Mouse (Mus musculus): Measurements from ENCODE around the gene Trabd. TPM values are rescaled to one million over a fixed set of nuclear protein-coding genes. Genes with fewer than 3 reads are reported as not detected.

Trabd gene
- polyA plus RNA-seq, 1 experiment from 2014 or later, result 32.5 TPM

- whole genome bisulfite sequencing, result 2% methylated on average over 46 of the region's 48 CpGs
- Histone ChIP-seq H3K4me1 (replicated peaks; ENCODE audit: control insufficient read depth, insufficient read depth, low read length) (no peaks in the 10 kb centered on the region), H3K4me3 (ENCODE audit: low read depth, low read length) (peak overlapping the region; percentile 54), H3K27ac (ENCODE audit: low read depth, low read length) (no peak overlapping the region), H3K9me3 (ENCODE audit: control insufficient read depth) (no peaks in the 10 kb centered on the region), H3K36me3 (ENCODE audit: control insufficient read depth, insufficient read depth) (no peaks in the 10 kb centered on the region), H3K27me3 (replicated peaks; ENCODE audit: control insufficient read depth, insufficient read depth, low read length) (peaks cover 41% of the 10 kb centered on the region), H3K9ac (ENCODE audit: low read depth, low read length) (peak overlapping the region; percentile 34), H3K4me2 (replicated peaks; ENCODE audit: low read depth) (peak overlapping the region; percentile 94)
- ATAC-seq, result peak; percentile 25; the same call in 1 of the 2 replicates
- TF ChIP-seq CTCF (IDR thresholded peaks at IDR 0.05; ENCODE audit: low read depth), result no peak
Observed at GRCm38 (mm10) chr15:89060032-89060681, 14.8 kb upstream of the Trabd start.

DNA sequence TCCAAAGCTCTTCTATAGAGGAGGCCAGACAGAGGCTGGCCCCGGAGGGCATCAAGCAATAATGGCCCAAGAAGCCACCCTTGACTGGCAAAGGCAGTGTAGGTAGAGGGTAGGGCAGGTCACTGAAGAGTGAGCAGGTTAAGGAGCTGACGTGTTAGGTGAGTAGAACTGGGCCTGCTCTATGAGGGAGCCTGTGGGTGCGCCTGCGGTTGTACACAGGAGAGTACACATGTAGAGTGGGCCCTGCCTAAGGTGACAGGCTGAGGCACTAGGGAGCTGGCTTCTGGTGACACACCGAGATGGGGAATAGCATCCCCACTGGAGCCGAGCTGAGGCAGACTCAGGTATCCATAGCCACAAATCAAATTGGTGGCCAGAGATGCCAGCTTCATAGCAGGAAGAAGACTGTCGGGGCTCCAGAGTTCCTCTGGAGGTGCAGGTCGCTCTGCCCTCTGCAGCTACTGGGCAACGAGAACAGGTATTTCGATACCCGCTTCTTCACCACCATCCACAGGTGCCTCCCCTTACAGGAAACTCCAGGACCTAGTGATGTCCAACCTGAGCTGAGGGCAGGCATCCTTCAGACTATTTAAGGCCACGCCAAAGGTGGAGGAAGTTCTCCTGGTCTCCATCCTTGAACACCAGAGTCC is 14.0 kb upstream of the Trabd start:
- Histone ChIP-seq H3K4me2 (replicated peaks; ENCODE audit: low read depth) (no peak overlapping the region), H3K9ac (ENCODE audit: low read depth, low read length) (no peak overlapping the region), H3K4me3 (ENCODE audit: low read depth, low read length) (no peak overlapping the region), H3K27ac (ENCODE audit: low read depth, low read length) (no peak overlapping the region), H3K27me3 (replicated peaks; ENCODE audit: control insufficient read depth, insufficient read depth, low read length) (peaks cover 41% of the 10 kb centered on the region), H3K4me1 (replicated peaks; ENCODE audit: control insufficient read depth, insufficient read depth, low read length) (no peaks in the 10 kb centered on the region), H3K36me3 (ENCODE audit: control insufficient read depth, insufficient read depth) (no peaks in the 10 kb centered on the region), H3K9me3 (ENCODE audit: control insufficient read depth) (no peaks in the 10 kb centered on the region)
- WGBS, result 93% methylated on average over 12 of the region's 12 CpGs
- TF ChIP-seq CTCF (IDR thresholded peaks at IDR 0.05; ENCODE audit: low read depth), result no peak
- ATAC-seq, result no peak

- H3K27me3 ChIP-seq (replicated peaks; ENCODE audit: control insufficient read depth, insufficient read depth, low read length), result peaks cover 47% of the 10 kb centered on the region
Observed at GRCm38 (mm10) chr15:89061761-89062517, 13.0 kb upstream of the Trabd start.

DNA sequence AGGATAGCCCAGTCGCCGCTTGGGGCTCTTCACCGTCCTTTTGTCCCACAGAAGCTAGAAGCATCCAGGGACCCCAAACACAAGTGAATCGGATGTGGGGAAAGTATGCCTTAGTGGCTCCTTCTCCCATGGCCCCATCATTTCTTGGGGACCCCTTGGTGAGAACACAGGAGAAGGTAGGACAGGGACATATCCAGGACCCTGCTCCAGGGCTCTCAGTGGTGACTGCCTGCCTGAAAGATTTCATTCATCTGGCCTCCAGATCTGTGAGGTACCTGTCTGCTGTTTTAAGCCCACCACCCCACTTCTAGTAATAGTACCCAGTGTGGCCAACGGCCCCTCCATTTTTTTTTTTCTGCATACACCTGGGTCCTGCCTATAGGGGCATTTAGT is 12.4 kb upstream of the Trabd start:
- Histone ChIP-seq H3K4me2 (replicated peaks; ENCODE audit: low read depth) (no peak overlapping the region), H3K9ac (ENCODE audit: low read depth, low read length) (no peak overlapping the region), H3K9me3 (ENCODE audit: control insufficient read depth) (no peaks in the 10 kb centered on the region), H3K4me1 (replicated peaks; ENCODE audit: control insufficient read depth, insufficient read depth, low read length) (no peaks in the 10 kb centered on the region), H3K27me3 (replicated peaks; ENCODE audit: control insufficient read depth, insufficient read depth, low read length) (peaks cover 44% of the 10 kb centered on the region), H3K4me3 (ENCODE audit: low read depth, low read length) (no peak overlapping the region), H3K36me3 (ENCODE audit: control insufficient read depth, insufficient read depth) (no peaks in the 10 kb centered on the region), H3K27ac (ENCODE audit: low read depth, low read length) (no peak overlapping the region)
- no peak for ATAC-seq
- no peak for TF ChIP-seq CTCF (IDR thresholded peaks at IDR 0.05; ENCODE audit: low read depth)
- 75% methylated on average over 5 of the region's 5 CpGs for WGBS

More at GRCm38 (mm10) chr15:89061761-89062517, 13.0 kb upstream of the Trabd start:
- Histone ChIP-seq H3K27ac (ENCODE audit: low read depth, low read length) (no peak overlapping the region), H3K9me3 (ENCODE audit: control insufficient read depth) (no peaks in the 10 kb centered on the region), H3K4me2 (replicated peaks; ENCODE audit: low read depth) (no peak overlapping the region), H3K9ac (ENCODE audit: low read depth, low read length) (no peak overlapping the region), H3K4me3 (ENCODE audit: low read depth, low read length) (no peak overlapping the region), H3K4me1 (replicated peaks; ENCODE audit: control insufficient read depth, insufficient read depth, low read length) (no peaks in the 10 kb centered on the region), H3K36me3 (ENCODE audit: control insufficient read depth, insufficient read depth) (no peaks in the 10 kb centered on the region)
- ATAC-seq, result no peak
- WGBS, result 82% methylated on average over 6 of the region's 6 CpGs
- TF ChIP-seq CTCF (IDR thresholded peaks at IDR 0.05; ENCODE audit: low read depth), result no peak

DNA sequence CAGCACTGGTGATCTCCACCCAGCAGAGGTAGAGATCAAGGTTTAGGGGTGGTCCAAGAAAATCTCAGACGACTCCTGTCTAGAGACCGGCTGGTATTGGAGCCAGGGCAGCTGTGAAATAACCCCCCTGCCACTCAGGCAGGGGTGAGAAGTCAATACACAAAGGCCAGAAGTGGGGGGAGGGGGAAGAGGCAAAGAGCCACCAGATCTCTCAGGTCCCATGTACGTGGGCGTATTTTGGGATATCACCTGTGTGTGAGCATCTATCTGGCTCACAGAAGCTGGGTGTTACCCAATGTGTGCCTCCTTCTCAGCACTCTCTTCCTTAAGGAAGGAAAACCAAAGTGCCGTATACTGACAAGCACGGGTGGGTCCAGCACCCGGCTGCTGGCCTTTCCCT is 11.9 kb upstream of the Trabd start:
- Histone ChIP-seq H3K4me1 (replicated peaks; ENCODE audit: control insufficient read depth, insufficient read depth, low read length) (no peaks in the 10 kb centered on the region), H3K9ac (ENCODE audit: low read depth, low read length) (no peak overlapping the region), H3K9me3 (ENCODE audit: control insufficient read depth) (no peaks in the 10 kb centered on the region), H3K4me2 (replicated peaks; ENCODE audit: low read depth) (no peak overlapping the region), H3K36me3 (ENCODE audit: control insufficient read depth, insufficient read depth) (no peaks in the 10 kb centered on the region), H3K27me3 (replicated peaks; ENCODE audit: control insufficient read depth, insufficient read depth, low read length) (peaks cover 39% of the 10 kb centered on the region), H3K4me3 (ENCODE audit: low read depth, low read length) (no peak overlapping the region), H3K27ac (ENCODE audit: low read depth, low read length) (no peak overlapping the region)
- TF ChIP-seq CTCF (IDR thresholded peaks at IDR 0.05; ENCODE audit: low read depth), result no peak
- ATAC-seq, result no peak
- 73% methylated on average over 7 of the region's 7 CpGs for WGBS

DNA sequence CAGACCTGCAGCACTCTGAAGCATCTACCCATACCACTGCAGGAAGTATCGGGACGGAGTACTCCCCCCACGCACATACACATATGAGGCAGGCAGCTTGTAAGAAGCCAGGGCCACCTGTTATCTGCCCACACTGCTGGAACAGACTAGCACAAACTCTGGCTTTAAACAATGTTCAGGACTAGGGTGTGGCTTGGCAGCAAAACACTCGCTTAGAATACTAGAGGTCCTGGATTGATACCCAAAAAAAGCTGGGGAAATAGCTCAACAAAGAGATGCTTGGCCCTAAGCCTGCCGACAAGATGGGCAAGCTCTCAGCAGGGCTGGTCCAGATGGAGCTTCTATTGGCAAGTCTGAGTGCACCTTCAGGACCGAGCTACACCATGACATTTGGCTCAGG is 11.4 kb upstream of the Trabd start:
- Histone ChIP-seq H3K4me2 (replicated peaks; ENCODE audit: low read depth) (no peak overlapping the region), H3K27me3 (replicated peaks; ENCODE audit: control insufficient read depth, insufficient read depth, low read length) (peaks cover 36% of the 10 kb centered on the region), H3K4me3 (ENCODE audit: low read depth, low read length) (no peak overlapping the region), H3K36me3 (ENCODE audit: control insufficient read depth, insufficient read depth) (no peaks in the 10 kb centered on the region), H3K27ac (ENCODE audit: low read depth, low read length) (no peak overlapping the region), H3K4me1 (replicated peaks; ENCODE audit: control insufficient read depth, insufficient read depth, low read length) (no peaks in the 10 kb centered on the region), H3K9ac (ENCODE audit: low read depth, low read length) (no peak overlapping the region), H3K9me3 (ENCODE audit: control insufficient read depth) (no peaks in the 10 kb centered on the region)
- ATAC-seq, result no peak
- 69% methylated on average over 6 of the region's 6 CpGs for WGBS
- TF ChIP-seq CTCF (IDR thresholded peaks at IDR 0.05; ENCODE audit: low read depth), result no peak
